Mouse (Mus musculus) hindbrain, embryonic 15.5 days (tissue): Measurements from ENCODE around the gene Tsc22d2. TPM values are rescaled to one million over a fixed set of nuclear protein-coding genes. Genes with fewer than 3 reads are reported as not detected.

Source experiments
- ATAC-seq: fragments of 200-750 bp; cut with Nextera tagmentation; 2 replicates; pipeline ENCODE4 v1.8.0; 2017; ENCODE audit warnings: low read depth, moderate number of reproducible peaks, moderate TSS enrichment; ENCODE audit not compliant: low FRiP score
- H3K27ac ChIP-seq: fragments of 300-500 bp; sonication (generic); replicated peaks from 2 replicates; pipeline ENCODE4 v1.5.1; 2015; ENCODE audit warnings: mild to moderate bottlenecking, inconsistent platforms
- H3K27me3 ChIP-seq: fragments of 300-500 bp; sonication (generic); 2 replicates; pipeline ENCODE4 v1.6.1; 2015; ENCODE audit warnings: control low read depth, inconsistent platforms
- H3K36me3 ChIP-seq: fragments of 300-500 bp; sonication (generic); 2 replicates; pipeline ENCODE4 v1.6.1; 2015; ENCODE audit warnings: control low read depth, inconsistent platforms
- H3K4me1 ChIP-seq: fragments of 300-500 bp; sonication (generic); replicated peaks from 2 replicates; pipeline ENCODE4 v1.6.1; 2015; ENCODE audit warnings: control low read depth, inconsistent platforms
- H3K4me2 ChIP-seq: fragments of 300-500 bp; sonication (generic); 2 replicates; pipeline ENCODE4 v1.6.1; 2015; ENCODE audit warnings: moderate library complexity, mild to moderate bottlenecking, inconsistent platforms
- H3K4me3 ChIP-seq: fragments of 300-500 bp; sonication (generic); 2 replicates; pipeline ENCODE4 v1.5.1; 2015; ENCODE audit warnings: mild to moderate bottlenecking, inconsistent platforms
- H3K9ac ChIP-seq: fragments of 300-500 bp; sonication (generic); 2 replicates; pipeline ENCODE4 v1.6.1; 2015; ENCODE audit warnings: inconsistent platforms
- H3K9me3 ChIP-seq: fragments of 300-500 bp; sonication (generic); 2 replicates; pipeline ENCODE4 v1.6.1; 2016; ENCODE audit warnings: control low read depth, inconsistent platforms
- WGBS: fragments of 180-500 bp; shearing (Covaris S2); methylation state at CpG from one replicate; pipeline ENCODE4 v1.1.7; 2015; 5-methylcytosine and 5-hydroxymethylcytosine counted together
- polyA plus RNA-seq: library from polyadenylated mRNA; unstranded; fragments of >200 nt; fragmentation: Nextera tagmentation; extraction: Ambion mirVana; gene quantifications from 2 replicates; pipeline ENCODE4 v1.2.1, GENCODE M21; 2015

Gene Tsc22d2
- polyA plus RNA-seq, 1 experiment from 2014 or later: 8.4 TPM

- no peak for ATAC-seq
- no peak overlapping the region for H3K27ac ChIP-seq
- no peaks in the 10 kb centered on the region for H3K9me3 ChIP-seq
- no peak overlapping the region for H3K9ac ChIP-seq
- H3K27me3 ChIP-seq: no peaks in the 10 kb centered on the region
- H3K4me1 ChIP-seq: no peaks in the 10 kb centered on the region
- H3K4me2 ChIP-seq: no peak overlapping the region
- 69% methylated on average over 3 of the region's 3 CpGs for WGBS
- no peaks in the 10 kb centered on the region for H3K36me3 ChIP-seq
- H3K4me3 ChIP-seq: no peak overlapping the region
Measured at GRCm38 (mm10) chr3:58399931-58400330, 14.6 kb upstream of the Tsc22d2 start.

- Histone ChIP-seq H3K9ac (no peak overlapping the region), H3K4me1 (peaks cover 5% of the 10 kb centered on the region; the same call in 1 of the 2 replicates), H3K36me3 (no peaks in the 10 kb centered on the region), H3K9me3 (no peaks in the 10 kb centered on the region), H3K4me3 (no peak overlapping the region), H3K4me2 (no peak overlapping the region), H3K27ac (no peak overlapping the region), H3K27me3 (no peaks in the 10 kb centered on the region)
- ATAC-seq: no peak
Measured at GRCm38 (mm10) chr3:58411669-58412068, 2.8 kb upstream of the Tsc22d2 start.

- H3K4me1 ChIP-seq: peaks cover 14% of the 10 kb centered on the region
- H3K4me2 ChIP-seq: peak overlapping the region; percentile 89
- no peaks in the 10 kb centered on the region for H3K27me3 ChIP-seq
- WGBS: 47% methylated on average over 5 of the region's 5 CpGs
- peak overlapping the region; percentile 98; the same call in 1 of the 2 replicates for H3K9ac ChIP-seq
- H3K4me3 ChIP-seq: peak overlapping the region; percentile 93
- no peaks in the 10 kb centered on the region for H3K9me3 ChIP-seq
- ATAC-seq: no peak
- H3K27ac ChIP-seq: peak overlapping the region; percentile 98; the same call in 1 of the 2 replicates
- no peaks in the 10 kb centered on the region for H3K36me3 ChIP-seq
Measured at GRCm38 (mm10) chr3:58413671-58414070, 844 bp upstream of the Tsc22d2 start.

- H3K4me1 ChIP-seq: peaks cover 24% of the 10 kb centered on the region
- no peaks in the 10 kb centered on the region for H3K27me3 ChIP-seq
- under 1% methylated on average over 74 of the region's 113 CpGs for WGBS
- H3K9ac ChIP-seq: peak overlapping the region; percentile 98
- peak overlapping the region; percentile 98 for H3K27ac ChIP-seq
- H3K9me3 ChIP-seq: no peaks in the 10 kb centered on the region
- H3K4me3 ChIP-seq: peak overlapping the region; percentile 93
- H3K4me2 ChIP-seq: peak overlapping the region; percentile 89
- peak; percentile 47 for ATAC-seq
- H3K36me3 ChIP-seq: no peaks in the 10 kb centered on the region
Measured at GRCm38 (mm10) chr3:58414986-58415883, 720 bp downstream of the Tsc22d2 start.

GRCm38 (mm10) chr3:58415884-58416725, 1.6 kb downstream of the Tsc22d2 start:
- peak; percentile 77 for ATAC-seq
- H3K4me1 ChIP-seq: peaks cover 25% of the 10 kb centered on the region
- WGBS: under 1% methylated on average over 85 of the region's 85 CpGs

GRCm38 (mm10) chr3:58416726-58417437, 2.4 kb downstream of the Tsc22d2 start:
- Histone ChIP-seq H3K4me1 (peaks cover 28% of the 10 kb centered on the region), H3K9me3 (no peaks in the 10 kb centered on the region), H3K36me3 (no peaks in the 10 kb centered on the region), H3K27me3 (no peaks in the 10 kb centered on the region), H3K4me2 (peak overlapping the region; percentile 89), H3K9ac (peak overlapping the region; percentile 98), H3K4me3 (peak overlapping the region; percentile 93), H3K27ac (peak overlapping the region; percentile 98)
- ATAC-seq: peak; percentile 61
- WGBS: 0% methylated on average over 39 of the region's 39 CpGs

More at GRCm38 (mm10) chr3:58415884-58416725, 1.6 kb downstream of the Tsc22d2 start:
- Histone ChIP-seq H3K4me2 (peak overlapping the region; percentile 89), H3K9ac (peak overlapping the region; percentile 98), H3K9me3 (no peaks in the 10 kb centered on the region), H3K36me3 (no peaks in the 10 kb centered on the region), H3K4me3 (peak overlapping the region; percentile 93), H3K27me3 (no peaks in the 10 kb centered on the region), H3K27ac (peak overlapping the region; percentile 98)

- ATAC-seq: no peak
- peak overlapping the region; percentile 93 for H3K4me3 ChIP-seq
- no peaks in the 10 kb centered on the region for H3K27me3 ChIP-seq
- no peaks in the 10 kb centered on the region for H3K9me3 ChIP-seq
- peak overlapping the region; percentile 33; the same call in 1 of the 2 replicates for H3K9ac ChIP-seq
- H3K36me3 ChIP-seq: no peaks in the 10 kb centered on the region
- peaks cover 27% of the 10 kb centered on the region for H3K4me1 ChIP-seq
- WGBS: 41% methylated on average over 5 of the region's 5 CpGs
- H3K4me2 ChIP-seq: peak overlapping the region; percentile 89
- H3K27ac ChIP-seq: no peak overlapping the region
Measured at GRCm38 (mm10) chr3:58418724-58419705, 4.5 kb downstream of the Tsc22d2 start.

- no peaks in the 10 kb centered on the region for H3K36me3 ChIP-seq
- H3K4me2 ChIP-seq: no peak overlapping the region
- no peak for ATAC-seq
- H3K4me1 ChIP-seq: no peaks in the 10 kb centered on the region
- no peak overlapping the region for H3K9ac ChIP-seq
- no peaks in the 10 kb centered on the region for H3K27me3 ChIP-seq
- no peak overlapping the region for H3K4me3 ChIP-seq
- 70% methylated on average over 1 of the region's 1 CpGs for WGBS
- H3K27ac ChIP-seq: no peak overlapping the region
- H3K9me3 ChIP-seq: no peaks in the 10 kb centered on the region
Measured at GRCm38 (mm10) chr3:58428861-58429260, 14.3 kb downstream of the Tsc22d2 start.

- H3K4me1 ChIP-seq: no peaks in the 10 kb centered on the region
- no peak for ATAC-seq
- no peak overlapping the region for H3K4me2 ChIP-seq
- no peaks in the 10 kb centered on the region for H3K27me3 ChIP-seq
- H3K9me3 ChIP-seq: no peaks in the 10 kb centered on the region
- WGBS: over 99% methylated on average over 2 of the region's 2 CpGs
- H3K4me3 ChIP-seq: no peak overlapping the region
- H3K27ac ChIP-seq: no peak overlapping the region
- no peak overlapping the region for H3K9ac ChIP-seq
- no peaks in the 10 kb centered on the region for H3K36me3 ChIP-seq
Measured at GRCm38 (mm10) chr3:58434414-58434813, 19.9 kb downstream of the Tsc22d2 start.

GRCm38 (mm10) chr3:58448230-58448629, 33.7 kb downstream of the Tsc22d2 start:
- Histone ChIP-seq H3K4me1 (no peaks in the 10 kb centered on the region), H3K9ac (no peak overlapping the region), H3K27me3 (no peaks in the 10 kb centered on the region), H3K4me3 (no peak overlapping the region), H3K4me2 (no peak overlapping the region), H3K9me3 (no peaks in the 10 kb centered on the region), H3K36me3 (no peaks in the 10 kb centered on the region), H3K27ac (no peak overlapping the region)
- no peak for ATAC-seq
- WGBS: 94% methylated on average over 2 of the region's 2 CpGs

- no peaks in the 10 kb centered on the region for H3K4me1 ChIP-seq
Measured at GRCm38 (mm10) chr3:58449487-58449886, 35.0 kb downstream of the Tsc22d2 start.

More at GRCm38 (mm10) chr3:58449487-58449886, 35.0 kb downstream of the Tsc22d2 start:
- Histone ChIP-seq H3K9me3 (no peaks in the 10 kb centered on the region), H3K4me3 (no peak overlapping the region), H3K36me3 (no peaks in the 10 kb centered on the region), H3K27me3 (no peaks in the 10 kb centered on the region), H3K9ac (no peak overlapping the region), H3K4me2 (no peak overlapping the region), H3K27ac (no peak overlapping the region)
- no peak for ATAC-seq
- 85% methylated on average over 3 of the region's 3 CpGs for WGBS
